Mouse (Mus musculus) C2C12 (cell line): Measurements from ENCODE around the gene Otogl. TPM values are rescaled to one million over a fixed set of nuclear protein-coding genes. Genes with fewer than 3 reads are reported as not detected.

ENCODE experiments used
- H3K27me3 ChIP-seq: one replicate; pipeline ENCODE4 v1.6.1; 2011; ENCODE audit not compliant: control insufficient read depth, insufficient read depth, insufficient read length
- H3K36me3 ChIP-seq: one replicate; pipeline ENCODE4 v1.6.1; 2011; ENCODE audit not compliant: control insufficient read depth, insufficient read depth
- H3K4me3 ChIP-seq: one replicate; pipeline ENCODE4 v1.5.1; 2011; ENCODE audit warnings: mild to moderate bottlenecking, control low read depth; ENCODE audit not compliant: poor library complexity, insufficient read depth, severe bottlenecking
- H3K79me2 ChIP-seq: one replicate; pipeline ENCODE4 v1.6.1; 2011; ENCODE audit not compliant: control insufficient read depth, insufficient read depth
- H3K79me3 ChIP-seq: one replicate; pipeline ENCODE4 v1.6.1; 2011; ENCODE audit warnings: low read depth, control low read depth
- H3ac ChIP-seq: one replicate; pipeline ENCODE3; 2011; ENCODE audit warnings: low read depth; ENCODE audit not compliant: control insufficient read depth, insufficient read length
- CEBPB ChIP-seq: IDR thresholded peaks from one replicate; pipeline ENCODE4 v1.6.1; 2011; ENCODE audit warnings: low read depth, mild to moderate bottlenecking, control low read depth, moderate library complexity
- CTCF ChIP-seq: IDR thresholded peaks from one replicate; pipeline ENCODE4 v1.5.1; 2011; ENCODE audit not compliant: control insufficient read depth, insufficient read depth, insufficient read length
- FOSL1 ChIP-seq: IDR thresholded peaks from one replicate; pipeline ENCODE4 v1.8.0; 2011; ENCODE audit warnings: mild to moderate bottlenecking, low read length; ENCODE audit not compliant: poor library complexity, insufficient read depth, severe bottlenecking
- MAX ChIP-seq: IDR thresholded peaks from one replicate; pipeline ENCODE4 v1.6.1; 2011; ENCODE audit warnings: mild to moderate bottlenecking, control low read depth
- MYOD1 ChIP-seq: IDR thresholded peaks from one replicate; pipeline ENCODE4 v1.6.1; 2011; ENCODE audit warnings: low read depth; ENCODE audit not compliant: control insufficient read depth, insufficient read length
- MYOG ChIP-seq: IDR thresholded peaks from one replicate; pipeline ENCODE4 v1.6.1; 2011; ENCODE audit not compliant: control insufficient read depth, insufficient read length; ENCODE audit errors: extremely low read depth
- USF1 ChIP-seq: IDR thresholded peaks from one replicate; pipeline ENCODE4 v1.6.1; 2011; ENCODE audit warnings: low read depth, mild to moderate bottlenecking, control low read depth, moderate library complexity
- polyA plus RNA-seq: library from polyadenylated mRNA; unstranded; fragments of >200 nt; fragmentation: generic; extraction: Trizol; gene quantifications from one replicate; pipeline ENCODE4 v1.2.1, GENCODE M21; 2012; ENCODE audit warnings: missing spikeins

Otogl gene
- polyA plus RNA-seq, 1 experiment = 0.01 TPM

- Histone ChIP-seq H3ac (no peak overlapping the region), H3K36me3 (no peaks in the 10 kb centered on the region), H3K27me3 (no peaks in the 10 kb centered on the region), H3K79me2 (no peaks in the 10 kb centered on the region), H3K79me3 (no peaks in the 10 kb centered on the region), H3K4me3 (no peak overlapping the region)
- TF ChIP-seq MAX (no peak), CTCF (no peak), MYOG (no peak), CEBPB (no peak), MYOD1 (no peak), USF1 (no peak), FOSL1 (no peak)
Observed at GRCm38 (mm10) chr10:107901204-107901879, 10.6 kb downstream of the Otogl start.

- H3K4me3 ChIP-seq = no peak overlapping the region
- H3K27me3 ChIP-seq = no peaks in the 10 kb centered on the region
- no peaks in the 10 kb centered on the region for H3K79me2 ChIP-seq
- no peaks in the 10 kb centered on the region for H3K36me3 ChIP-seq
- no peak overlapping the region for H3ac ChIP-seq
- TF ChIP-seq CTCF = no peak
- peak; percentile 51 for TF ChIP-seq MAX
- H3K79me3 ChIP-seq = no peaks in the 10 kb centered on the region
Observed at GRCm38 (mm10) chr10:107899946-107900345, 12.0 kb downstream of the Otogl start.

- no peaks in the 10 kb centered on the region for H3K36me3 ChIP-seq
- H3ac ChIP-seq = no peak overlapping the region
- no peak for TF ChIP-seq FOSL1
- TF ChIP-seq USF1 = no peak
- no peak for TF ChIP-seq MYOG
- TF ChIP-seq MAX = no peak
- TF ChIP-seq CTCF = no peak
- TF ChIP-seq MYOD1 = no peak
- no peak for TF ChIP-seq CEBPB
- no peaks in the 10 kb centered on the region for H3K79me3 ChIP-seq
- no peaks in the 10 kb centered on the region for H3K79me2 ChIP-seq
- H3K4me3 ChIP-seq = no peak overlapping the region
- H3K27me3 ChIP-seq = no peaks in the 10 kb centered on the region
Observed at GRCm38 (mm10) chr10:107896158-107896557, 15.8 kb downstream of the Otogl start.

GRCm38 (mm10) chr10:107894663-107895581, 17.0 kb downstream of the Otogl start:
- Histone ChIP-seq H3K79me2 (no peaks in the 10 kb centered on the region), H3K27me3 (no peaks in the 10 kb centered on the region), H3K4me3 (no peak overlapping the region), H3ac (no peak overlapping the region), H3K36me3 (no peaks in the 10 kb centered on the region), H3K79me3 (no peaks in the 10 kb centered on the region)
- TF ChIP-seq MAX = no peak
- TF ChIP-seq USF1 = no peak
- TF ChIP-seq CTCF = no peak
- no peak for TF ChIP-seq FOSL1
- no peak for TF ChIP-seq MYOG
- no peak for TF ChIP-seq CEBPB
- TF ChIP-seq MYOD1 = no peak

- no peak overlapping the region for H3ac ChIP-seq
- H3K79me2 ChIP-seq = no peaks in the 10 kb centered on the region
- H3K36me3 ChIP-seq = no peaks in the 10 kb centered on the region
- TF ChIP-seq CTCF = no peak
- TF ChIP-seq CEBPB = no peak
- no peak for TF ChIP-seq MYOG
- no peak for TF ChIP-seq MAX
- no peak for TF ChIP-seq MYOD1
- TF ChIP-seq FOSL1 = no peak
- no peak for TF ChIP-seq USF1
- H3K4me3 ChIP-seq = no peak overlapping the region
- H3K79me3 ChIP-seq = no peaks in the 10 kb centered on the region
- no peaks in the 10 kb centered on the region for H3K27me3 ChIP-seq
Observed at GRCm38 (mm10) chr10:107890400-107890799, 21.5 kb downstream of the Otogl start.

- Histone ChIP-seq H3K36me3 (no peaks in the 10 kb centered on the region), H3K79me2 (no peaks in the 10 kb centered on the region), H3K79me3 (no peaks in the 10 kb centered on the region), H3ac (no peak overlapping the region), H3K27me3 (no peaks in the 10 kb centered on the region), H3K4me3 (no peak overlapping the region)
- no peak for TF ChIP-seq MYOG
- TF ChIP-seq CEBPB = no peak
- no peak for TF ChIP-seq CTCF
Observed at GRCm38 (mm10) chr10:107872542-107872941, 39.4 kb downstream of the Otogl start.
